Comparison of ENCODE assay signal across 25 mouse cellular contexts in the genomic region with DNA sequence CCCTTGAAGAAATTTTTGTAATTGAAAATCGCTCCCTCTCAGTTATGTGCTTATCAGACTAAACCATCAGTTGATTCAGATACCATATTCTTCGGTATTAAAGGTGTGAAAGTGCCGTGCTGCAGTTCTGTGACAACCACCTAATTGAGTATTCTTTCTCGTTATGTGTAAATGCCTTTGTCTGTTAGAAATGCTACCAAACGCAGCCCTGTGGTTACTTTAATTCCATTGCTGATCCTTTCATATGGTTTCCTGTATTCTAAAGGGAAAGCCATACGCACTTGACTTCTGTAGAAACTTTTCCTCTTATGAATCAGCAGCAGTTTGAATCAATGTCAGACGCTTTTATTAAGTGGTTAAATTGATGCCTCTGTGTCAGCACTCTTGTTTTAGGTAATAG. TPM values are rescaled to one million over a fixed set of nuclear protein-coding genes. Genes with fewer than 3 reads are reported as not detected.
DNase-seq lines count a peak whose midpoint lies in the region; ATAC-seq lines count a peak whose summit lies in the region.
"Had no signal": no experiment of that assay in that cellular context is flagged by ENCODE, and none has a peak within 500 bp of the region (broad histone marks: within the 10 kb centered on the region; RNA-seq: fewer than 3 reads in every experiment).

No protein-coding gene starts in this region.

- H3K27me3 ChIP-seq in liver, embryonic 11.5 days (replicated peaks; ENCODE audit: control insufficient read depth, insufficient read depth, low read length): peaks cover 14% of the 10 kb centered on the region
- peaks cover 27% of the 10 kb centered on the region for H3K27me3 ChIP-seq in forebrain, embryonic 10.5 days (ENCODE audit: poor library complexity, severe bottlenecking)

- no peaks in the 10 kb centered on the region for H3K9me3 ChIP-seq in liver, embryonic 11.5 days (ENCODE audit: control insufficient read depth, low read length)
- no peaks in the 10 kb centered on the region for H3K9me3 ChIP-seq in forebrain, embryonic 10.5 days
- H3K9me3 ChIP-seq: embryonic facial prominence, embryonic 13.5 days; embryonic facial prominence, embryonic 15.5 days; forebrain, embryonic 13.5 days; forebrain, embryonic 15.5 days; G1E had no signal

- no peak overlapping the region for H3K27ac ChIP-seq in liver, embryonic 11.5 days (ENCODE audit: low read depth, low read length)
- H3K27ac ChIP-seq in forebrain, embryonic 10.5 days: no peak overlapping the region
- H3K27ac ChIP-seq: embryonic facial prominence, embryonic 13.5 days; embryonic facial prominence, embryonic 15.5 days; forebrain, embryonic 13.5 days; forebrain, embryonic 15.5 days had no signal

- ATAC-seq in CD4-positive, CD25-positive, alpha-beta regulatory T cell, adult 4 months: peak; percentile 56
- peak; percentile 65 for ATAC-seq in activated CD4-positive, CD25-positive, alpha-beta regulatory T cell, adult 4 months
- peak; percentile 67 for ATAC-seq in inflammation-experienced regulatory T-cells, adult 6 months
- ATAC-seq in liver, embryonic 11.5 days (replicated peaks; ENCODE audit: low FRiP score): no peak
- ATAC-seq: forebrain, embryonic 13.5 days; forebrain, embryonic 15.5 days; forebrain, postnatal 0 days had no signal

- H3K36me3 ChIP-seq in liver, embryonic 11.5 days (ENCODE audit: control insufficient read depth, insufficient read depth, low read length): no peaks in the 10 kb centered on the region
- H3K36me3 ChIP-seq in forebrain, embryonic 10.5 days (replicated peaks): no peaks in the 10 kb centered on the region
- H3K36me3 ChIP-seq: embryonic facial prominence, embryonic 13.5 days; embryonic facial prominence, embryonic 15.5 days; forebrain, embryonic 15.5 days; G1E had no signal

- WGBS in liver, embryonic 11.5 days: 78% methylated on average over 7 of the region's 7 CpGs
- 80% methylated on average over 7 of the region's 7 CpGs for WGBS in forebrain, embryonic 10.5 days

- no peak overlapping the region for H3K4me2 ChIP-seq in liver, embryonic 11.5 days
- H3K4me2 ChIP-seq: embryonic facial prominence, embryonic 13.5 days; embryonic facial prominence, embryonic 15.5 days; forebrain, embryonic 13.5 days; forebrain, embryonic 15.5 days had no signal

- no peak overlapping the region for H3K9ac ChIP-seq in liver, embryonic 11.5 days (ENCODE audit: low read depth, low read length)
- H3K9ac ChIP-seq: embryonic facial prominence, embryonic 13.5 days; embryonic facial prominence, embryonic 15.5 days; forebrain, embryonic 13.5 days; forebrain, embryonic 15.5 days; forebrain, postnatal 0 days had no signal

- no peak overlapping the region for H3K4me3 ChIP-seq in liver, embryonic 11.5 days (ENCODE audit: low read depth, low read length)
- H3K4me3 ChIP-seq in forebrain, embryonic 10.5 days: no peak overlapping the region
- H3K4me3 ChIP-seq: embryonic facial prominence, embryonic 13.5 days; embryonic facial prominence, embryonic 15.5 days; erythroblast, embryonic 14.5 days; forebrain, embryonic 13.5 days; forebrain, embryonic 15.5 days had no signal

- peaks cover 1% of the 10 kb centered on the region; the same call in 1 of the 2 replicates for H3K4me1 ChIP-seq in liver, embryonic 11.5 days (replicated peaks; ENCODE audit: control insufficient read depth, insufficient read depth, low read length)
- H3K4me1 ChIP-seq in forebrain, embryonic 10.5 days: peaks cover 19% of the 10 kb centered on the region

- peak; percentile 79 for DNase-seq in CD4-positive helper T cell, adult 2 months (ENCODE audit: low read depth, low spot score)
- no peak for DNase-seq in layer of hippocampus, adult 18-20 months (ENCODE audit: low spot score in 2 of 2)
- no peak for DNase-seq in liver, embryonic 11.5 days (ENCODE audit: low spot score)
- DNase-seq in forebrain, embryonic 10.5 days (ENCODE audit: extremely low spot score, low spot score): no peak
- no peak for DNase-seq in kidney, adult 11 months
- DNase-seq: adrenal gland, adult 8-10 months; adrenal gland, postnatal 14 days; B cell, adult 2 months; cerebellum, adult 11 months; cerebellum, adult 18-20 months; cerebellum, adult 8-10 months; cerebellum, adult 9-11 months; cerebellum, postnatal 14 days; cerebellum, postnatal 36 days; embryo, embryonic 11 days; forebrain, postnatal 0 days had no signal

RNA-seq across cellular contexts. Expression of gene Bcl2l11, which starts 8.2 kb away (rescaled TPM):
- 10 to 100 TPM; 15.3 to 16.9 TPM for polyA plus RNA-seq in CD4-positive, CD25-positive, alpha-beta regulatory T cell, adult 4 months (2017; shearing (Covaris generic))
- 10 to 100 TPM; 15.4 to 23.8 TPM for polyA plus RNA-seq in activated CD4-positive, CD25-positive, alpha-beta regulatory T cell, adult 4 months (2017; shearing (Covaris generic))
- polyA plus RNA-seq in inflammation-experienced regulatory T-cells, adult 6 months (2017; shearing (Covaris generic)): 10 to 100 TPM in 2 of 3 experiments, 1 to 10 TPM in 1; 8.8 to 16.6 (median 14.3) TPM
- 1 to 10 TPM; 6.1 to 7.0 TPM for total RNA-seq in layer of hippocampus, adult 18-20 months (2021)
- 15.1 and 15.3 TPM in 2 replicates for polyA plus RNA-seq in liver, embryonic 11.5 days (2014; fragmentation: Nextera tagmentation; extraction: Ambion mirVana)
- polyA plus RNA-seq in forebrain, embryonic 10.5 days (2016; fragmentation: Nextera tagmentation; extraction: Ambion mirVana): 22.1 and 26.3 TPM in 2 replicates
